Mouse (Mus musculus): Measurements from ENCODE around the gene Gngt1.

- TF ChIP-seq CTCF (IDR thresholded peaks at IDR 0.05; ENCODE audit: borderline replicate concordance, control insufficient read depth, extremely low read depth, insufficient read depth, low read length, poor library complexity): no peak
- TF ChIP-seq POLR2A (IDR thresholded peaks at IDR 0.05; ENCODE audit: control insufficient read depth, extremely low read depth, insufficient read depth, low read length, poor library complexity): no peak
Measured at GRCm38 (mm10) chr6:4041821-4042220, 48.2 kb downstream of the Gngt1 start.
